Mouse (Mus musculus) liver, adult 2 months (tissue): ENCODE measurements around the gene Hnrnpul1. TPM values are rescaled to one million over a fixed set of nuclear protein-coding genes. Genes with fewer than 3 reads are reported as not detected.

ENCODE experiments used
- DNase-seq: peaks from one replicate; pipeline ENCODE4 v3.0.0-alpha.2; 2011; ENCODE audit warnings: low read depth, low spot score; ENCODE audit errors: extremely low read depth
- H3K27ac ChIP-seq: fragments of 200-500 bp; replicated peaks from 2 replicates; pipeline ENCODE4 v1.5.1; 2012; ENCODE audit warnings: low read depth, mild to moderate bottlenecking, control low read depth, inconsistent platforms, low read length; ENCODE audit not compliant: insufficient read depth
- H3K27me3 ChIP-seq: fragments of 200-500 bp; 2 replicates; pipeline ENCODE4 v1.6.1; 2012; ENCODE audit warnings: mild to moderate bottlenecking, moderate library complexity, low read length, inconsistent platforms; ENCODE audit not compliant: control insufficient read depth, insufficient read depth
- H3K36me3 ChIP-seq: fragments of 200-500 bp; 2 replicates; pipeline ENCODE4 v1.6.1; 2012; ENCODE audit warnings: low read length, inconsistent platforms; ENCODE audit not compliant: control insufficient read depth, insufficient read depth
- H3K4me1 ChIP-seq: fragments of 200-500 bp; 2 replicates; pipeline ENCODE4 v1.6.1; 2011; ENCODE audit warnings: low read length; ENCODE audit not compliant: control insufficient read depth, insufficient read depth
- H3K4me3 ChIP-seq: fragments of 200-500 bp; 2 replicates; pipeline ENCODE4 v1.5.1; 2011; ENCODE audit warnings: low read depth, mild to moderate bottlenecking, control low read depth, low read length, moderate library complexity; ENCODE audit not compliant: insufficient read depth
- H3K79me2 ChIP-seq: fragments of 200-500 bp; 2 replicates; pipeline ENCODE4 v1.6.1; 2012; ENCODE audit warnings: inconsistent platforms, mild to moderate bottlenecking, low read length, moderate library complexity; ENCODE audit not compliant: control insufficient read depth, insufficient read depth
- H3K9ac ChIP-seq: fragments of 200-500 bp; 2 replicates; pipeline ENCODE4 v1.6.1; 2012; ENCODE audit warnings: low read depth, mild to moderate bottlenecking, control low read depth, inconsistent platforms, low read length
- CTCF ChIP-seq: fragments of 200-500 bp; IDR thresholded peaks from 2 replicates; pipeline ENCODE4 v1.5.1; 2011; ENCODE audit warnings: low read depth, low read length, control low read depth
- POLR2A ChIP-seq: fragments of 200-500 bp; IDR thresholded peaks from 2 replicates; pipeline ENCODE4 v1.6.1; 2011; ENCODE audit warnings: low read length, control low read depth; ENCODE audit not compliant: insufficient read depth; ENCODE audit errors: extremely low read depth
- WGBS: fragments of 180-500 bp; shearing (Covaris S2); methylation state at CpG from one replicate; pipeline ENCODE4 v1.1.7; 2018; 5-methylcytosine and 5-hydroxymethylcytosine counted together
- polyA plus RNA-seq: library from polyadenylated mRNA; depleted of rRNA; stranded (reverse); fragments of >200 nt; gene quantifications from 2 replicates; pipeline ENCODE4 v1.2.3, GENCODE M21; 2012
- total RNA-seq: library from RNA; depleted of rRNA; stranded (reverse); fragments of >200 nt; gene quantifications from 2 replicates; pipeline ENCODE4 v1.2.3, GENCODE M21; 2014

Hnrnpul1 gene
- total and polyA plus RNA-seq, 2 experiments, result 21.7 to 30.0 TPM

DNA sequence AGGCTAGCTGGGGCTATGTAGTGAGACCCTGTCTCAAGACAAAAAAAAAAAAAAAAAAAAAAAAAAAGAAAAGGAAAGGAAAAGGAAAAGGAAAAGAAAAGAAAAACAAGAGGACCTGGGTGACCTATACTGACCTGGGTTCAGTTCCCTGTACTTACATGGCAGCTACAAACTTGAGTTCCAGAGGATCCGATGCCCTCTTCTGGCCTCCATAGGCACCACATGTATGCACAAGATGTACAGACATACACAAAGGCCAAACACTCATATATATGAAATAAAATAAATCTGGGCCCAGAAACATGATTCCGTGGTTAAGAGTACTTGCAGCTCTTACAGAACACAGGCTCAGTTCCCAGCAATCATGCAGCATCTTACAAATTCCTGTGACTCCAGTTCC, 17.6 kb downstream of the Hnrnpul1 start:
- H3K36me3 ChIP-seq, result peaks cover 83% of the 10 kb centered on the region
- 96% methylated on average over 2 of the region's 2 CpGs for WGBS
- H3K79me2 ChIP-seq, result peaks cover 4% of the 10 kb centered on the region; the same call in 1 of the 2 replicates
- TF ChIP-seq POLR2A (no peak), CTCF (peak; percentile 24; the same call in 1 of the 2 replicates)
- no peak for DNase-seq
- H3K4me1 ChIP-seq, result no peaks in the 10 kb centered on the region
- H3K4me3 ChIP-seq, result no peak overlapping the region
- H3K27ac ChIP-seq, result no peak overlapping the region
- no peaks in the 10 kb centered on the region for H3K27me3 ChIP-seq
- H3K9ac ChIP-seq, result no peak overlapping the region

DNA sequence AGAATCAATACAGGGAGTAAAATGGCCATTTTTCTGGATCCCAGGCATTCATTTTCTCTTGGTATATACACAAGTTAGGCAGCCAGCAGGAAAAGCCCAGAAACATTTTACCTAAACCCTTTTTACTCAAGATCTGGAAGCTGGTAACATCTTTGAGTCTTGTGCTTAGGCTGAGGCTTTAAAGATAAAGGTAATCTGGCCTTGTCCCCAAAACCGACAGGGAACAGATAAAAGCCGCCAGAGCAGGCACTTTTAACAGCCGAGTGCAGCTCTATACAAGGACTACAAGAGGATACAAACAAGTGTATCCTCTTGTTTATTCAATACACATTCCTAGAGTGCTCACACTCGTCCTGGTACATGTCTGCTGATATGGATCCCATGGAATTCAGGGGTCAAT, 19.6 kb downstream of the Hnrnpul1 start:
- no peak for DNase-seq
- H3K36me3 ChIP-seq, result peaks cover 81% of the 10 kb centered on the region
- H3K4me1 ChIP-seq, result no peaks in the 10 kb centered on the region

DNA sequence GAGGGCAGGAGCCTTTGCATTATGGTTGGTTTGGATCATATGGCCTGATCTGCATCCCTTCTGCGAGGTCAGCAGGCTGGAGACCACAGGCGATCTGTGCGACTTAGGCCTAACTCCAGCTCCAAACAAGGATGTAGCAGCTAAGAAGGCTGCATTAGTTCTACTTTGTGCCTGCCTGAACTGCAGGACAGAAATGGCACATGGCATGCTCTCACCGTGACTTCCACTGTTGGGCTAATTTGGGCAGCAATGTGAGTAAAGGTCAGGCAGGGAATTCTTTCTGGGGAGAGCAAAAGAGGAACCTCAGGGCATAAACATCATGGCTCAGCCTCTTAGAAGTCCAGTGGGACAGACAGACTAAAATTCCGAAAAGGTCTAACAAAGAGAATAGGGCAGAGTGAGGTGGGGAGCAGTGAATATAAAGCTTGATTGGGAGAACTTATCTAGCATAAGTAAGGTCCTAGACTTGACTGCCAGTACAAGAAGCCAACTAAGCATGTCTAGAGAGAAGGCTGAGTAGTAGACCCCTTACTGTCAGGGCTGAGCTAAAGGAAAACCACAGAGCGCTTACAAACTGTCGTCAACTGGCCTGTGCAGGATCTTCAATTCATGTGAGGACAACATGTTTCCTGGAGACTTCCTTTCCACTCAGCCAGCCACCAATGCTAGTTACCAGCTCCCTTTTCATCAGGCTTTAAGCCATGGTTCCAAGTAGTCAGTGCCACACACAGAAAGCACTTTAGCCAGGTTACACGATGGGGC, 23.1 kb downstream of the Hnrnpul1 start:
- no peaks in the 10 kb centered on the region; the same call in 1 of the 2 replicates for H3K79me2 ChIP-seq
- no peak for DNase-seq
- no peak for TF ChIP-seq POLR2A
- TF ChIP-seq CTCF, result no peak
- H3K9ac ChIP-seq, result no peak overlapping the region
- H3K4me1 ChIP-seq, result no peaks in the 10 kb centered on the region
- WGBS, result 84% methylated on average over 8 of the region's 8 CpGs
- no peak overlapping the region for H3K27ac ChIP-seq
- H3K4me3 ChIP-seq, result no peak overlapping the region
- H3K36me3 ChIP-seq, result peaks cover 82% of the 10 kb centered on the region
- no peaks in the 10 kb centered on the region for H3K27me3 ChIP-seq

More for the DNA sequence above, 19.6 kb downstream of the Hnrnpul1 start:
- no peak overlapping the region for H3K9ac ChIP-seq
- WGBS, result 71% methylated on average over 4 of the region's 4 CpGs
- H3K79me2 ChIP-seq, result no peaks in the 10 kb centered on the region; the same call in 1 of the 2 replicates
- H3K27me3 ChIP-seq, result no peaks in the 10 kb centered on the region
- no peak for TF ChIP-seq POLR2A
- TF ChIP-seq CTCF, result no peak
- no peak overlapping the region for H3K27ac ChIP-seq
- no peak overlapping the region for H3K4me3 ChIP-seq

DNA sequence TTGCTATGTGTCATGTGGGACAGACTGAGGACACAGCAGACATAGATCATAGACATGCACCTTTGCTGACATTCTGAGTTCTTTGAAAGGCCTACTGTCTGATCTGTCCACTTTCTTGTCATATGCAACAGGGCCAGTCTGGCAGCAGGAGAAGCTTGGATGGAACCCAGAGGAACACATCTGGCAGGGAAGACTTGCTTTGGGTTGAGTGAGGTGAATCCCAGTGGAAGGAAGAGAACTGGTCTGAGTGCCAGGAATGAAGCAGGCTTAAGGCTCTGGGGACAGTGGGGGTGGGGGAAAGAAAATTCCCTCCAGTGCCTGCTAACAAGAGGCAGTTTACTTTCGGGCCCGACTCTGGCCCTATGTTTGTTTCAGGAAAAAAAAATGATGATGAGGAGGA, 24.7 kb downstream of the Hnrnpul1 start:
- H3K4me1 ChIP-seq, result no peaks in the 10 kb centered on the region
- H3K27me3 ChIP-seq, result no peaks in the 10 kb centered on the region
- 76% methylated on average over 2 of the region's 2 CpGs for WGBS
- H3K79me2 ChIP-seq, result no peaks in the 10 kb centered on the region; the same call in 1 of the 2 replicates
- no peak for DNase-seq
- no peak overlapping the region for H3K9ac ChIP-seq
- peaks cover 82% of the 10 kb centered on the region for H3K36me3 ChIP-seq
- H3K27ac ChIP-seq, result no peak overlapping the region
- no peak for TF ChIP-seq POLR2A
- no peak for TF ChIP-seq CTCF
- H3K4me3 ChIP-seq, result no peak overlapping the region

DNA sequence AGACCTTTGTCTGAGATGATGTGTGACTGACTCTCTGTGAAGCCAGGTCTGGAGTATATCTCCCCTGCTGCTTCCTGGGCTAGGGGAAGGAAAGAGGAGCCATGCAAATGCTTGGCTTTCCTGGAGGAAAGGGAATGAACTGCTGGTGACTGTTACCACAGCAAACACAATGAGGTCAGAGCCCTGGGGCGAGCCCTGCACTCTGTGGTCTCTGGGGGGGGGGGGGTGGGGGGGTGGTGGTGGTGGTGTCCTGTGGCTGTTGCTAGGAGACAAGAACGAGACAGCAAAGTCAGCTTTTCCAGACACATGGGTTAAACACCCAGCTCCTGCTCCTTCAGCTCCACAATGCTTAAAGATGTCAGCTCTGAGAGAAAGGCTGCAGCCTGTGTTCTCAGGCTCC, 25.2 kb downstream of the Hnrnpul1 start:
- WGBS, result 83% methylated on average over 2 of the region's 2 CpGs

DNA sequence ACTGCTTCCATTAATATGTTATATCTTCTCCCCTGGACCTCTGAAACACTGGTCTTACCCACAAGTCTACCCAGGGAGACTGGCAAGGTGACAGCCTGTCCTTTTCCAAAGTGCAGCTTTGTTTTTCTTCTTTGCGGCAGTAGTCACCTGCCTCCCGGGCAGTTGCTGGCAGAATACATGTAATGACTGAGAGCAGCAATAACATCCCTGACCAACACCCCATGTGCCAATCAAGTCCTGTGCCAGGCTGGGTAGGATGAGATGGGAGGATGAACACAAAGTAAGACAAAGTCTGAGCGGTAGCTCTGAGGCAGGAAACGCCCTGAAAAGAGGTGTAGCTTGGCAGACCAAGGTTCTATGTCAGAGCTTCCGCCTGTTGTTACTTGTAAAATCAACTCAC, 26.8 kb downstream of the Hnrnpul1 start:
- WGBS, result 73% methylated on average over 5 of the region's 5 CpGs
- no peaks in the 10 kb centered on the region for H3K27me3 ChIP-seq
- H3K4me1 ChIP-seq, result no peaks in the 10 kb centered on the region
- no peak overlapping the region for H3K9ac ChIP-seq
- H3K79me2 ChIP-seq, result no peaks in the 10 kb centered on the region
- peaks cover 84% of the 10 kb centered on the region for H3K36me3 ChIP-seq
- no peak overlapping the region for H3K27ac ChIP-seq
- TF ChIP-seq CTCF, result no peak
- no peak for TF ChIP-seq POLR2A
- H3K4me3 ChIP-seq, result no peak overlapping the region
- DNase-seq, result no peak

More for the DNA sequence above, 25.2 kb downstream of the Hnrnpul1 start:
- Histone ChIP-seq H3K36me3 (peaks cover 81% of the 10 kb centered on the region), H3K27ac (no peak overlapping the region), H3K4me3 (no peak overlapping the region), H3K4me1 (no peaks in the 10 kb centered on the region), H3K9ac (no peak overlapping the region), H3K27me3 (no peaks in the 10 kb centered on the region), H3K79me2 (no peaks in the 10 kb centered on the region; the same call in 1 of the 2 replicates)
- DNase-seq, result no peak
- TF ChIP-seq POLR2A (no peak), CTCF (no peak)
